Comparison of ENCODE assay signal across 20 mouse cellular contexts in genomic region chr4:56941481-56941880, GRCm38 (mm10). TPM values are rescaled to one million over a fixed set of nuclear protein-coding genes. Genes with fewer than 3 reads are reported as not detected.
DNase-seq lines count a peak whose midpoint lies in the region; ATAC-seq and TF ChIP-seq lines count a peak whose summit lies in the region.
"Had no signal": no experiment of that assay in that cellular context is flagged by ENCODE, and none has a peak within 500 bp of the region (broad histone marks: within the 10 kb centered on the region; RNA-seq: fewer than 3 reads in every experiment).

No protein-coding gene starts in this region.

- DNase-seq in frontal cortex, postnatal 36 days (ENCODE audit: low spot score in 2 of 2): no peak
- DNase-seq in heart, adult 2 months: no peak
- DNase-seq in heart, embryonic 10.5 days (ENCODE audit: low spot score): no peak
- DNase-seq in heart, postnatal 14 days: no peak
- no peak for DNase-seq in spleen, postnatal 36 days (ENCODE audit: low spot score in 2 of 2)
- DNase-seq: adrenal gland, adult 2 months; adrenal gland, postnatal 10 days; adrenal gland, postnatal 25 days; cerebellum, adult 11-12 months; cerebellum, adult 2 months; cerebellum, adult 9-10 months; cerebellum, postnatal 10 days; cerebellum, postnatal 25 days; forebrain, postnatal 0 days had no signal

- H3K9ac ChIP-seq in heart, adult 2 months (ENCODE audit: low read depth, low read length): no peak overlapping the region
- no peak overlapping the region for H3K9ac ChIP-seq in heart, embryonic 14.5 days (ENCODE audit: low read length)
- H3K9ac ChIP-seq: embryonic facial prominence, embryonic 12.5 days; forebrain, embryonic 13.5 days; forebrain, postnatal 0 days had no signal

- no peaks in the 10 kb centered on the region for H3K27me3 ChIP-seq in heart, adult 2 months (ENCODE audit: control insufficient read depth, insufficient read depth, low read length)
- no peaks in the 10 kb centered on the region for H3K27me3 ChIP-seq in heart, embryonic 10.5 days (ENCODE audit: insufficient read depth, poor library complexity, severe bottlenecking)
- H3K27me3 ChIP-seq in heart, embryonic 14.5 days (ENCODE audit: control insufficient read depth, insufficient read depth, low read length): no peaks in the 10 kb centered on the region
- H3K27me3 ChIP-seq: embryonic facial prominence, embryonic 12.5 days; forebrain, embryonic 13.5 days had no signal

- peaks cover 8% of the 10 kb centered on the region for H3K79me2 ChIP-seq in heart, adult 2 months (replicated peaks; ENCODE audit: control insufficient read depth, insufficient read depth, low read length)

- peaks cover 30% of the 10 kb centered on the region for H3K4me1 ChIP-seq in heart, adult 2 months (ENCODE audit: control insufficient read depth, insufficient read depth, low read length)
- peaks cover 79% of the 10 kb centered on the region for H3K4me1 ChIP-seq in heart, embryonic 10.5 days
- peaks cover 42 to 81% of the 10 kb centered on the region in 2 experiments for H3K4me1 ChIP-seq in heart, embryonic 14.5 days (ENCODE audit: control insufficient read depth in 2 of 2, insufficient read depth in 2 of 2, low read length in 2 of 2)

- peak overlapping the region; percentile 56; the same call in 1 of the 2 replicates for H3K4me2 ChIP-seq in heart, embryonic 14.5 days (ENCODE audit: low read length)
- H3K4me2 ChIP-seq: embryonic facial prominence, embryonic 12.5 days; forebrain, embryonic 13.5 days had no signal

- 72% methylated on average over 4 of the region's 4 CpGs for WGBS in heart, adult 2 months
- 82% methylated on average over 4 of the region's 4 CpGs for WGBS in heart, embryonic 10.5 days
- WGBS in heart, embryonic 14.5 days: 71% methylated on average over 4 of the region's 4 CpGs

- H3K4me3 ChIP-seq in heart, adult 2 months: no peak overlapping the region
- no peak overlapping the region for H3K4me3 ChIP-seq in heart, embryonic 10.5 days
- no peak overlapping the region for H3K4me3 ChIP-seq in heart, embryonic 14.5 days (ENCODE audit: control insufficient read depth in 1 of 2, insufficient read depth in 1 of 2, low read depth in 1 of 2, low read length in 2 of 2)
- H3K4me3 ChIP-seq: embryonic facial prominence, embryonic 10.5 days; embryonic facial prominence, embryonic 12.5 days; forebrain, embryonic 13.5 days had no signal

- intact Hi-C loops in heart, adult 2 months (cut with DNase I): no loop called here
- intact Hi-C loops in heart, postnatal 14 days (cut with DNase I): no loop called here

- H3K9me3 ChIP-seq in heart, embryonic 10.5 days: no peaks in the 10 kb centered on the region
- no peaks in the 10 kb centered on the region for H3K9me3 ChIP-seq in heart, embryonic 14.5 days (ENCODE audit: control insufficient read depth, low read length)
- H3K9me3 ChIP-seq: embryonic facial prominence, embryonic 10.5 days; embryonic facial prominence, embryonic 12.5 days; forebrain, embryonic 13.5 days had no signal

- ATAC-seq in frontal cortex, adult (ENCODE audit: low TSS enrichment): peak; percentile 43
- ATAC-seq in heart, embryonic 14.5 days (ENCODE audit: insufficient number of reproducible peaks, insufficient read depth, low FRiP score, low read depth): no peak
- ATAC-seq: forebrain, embryonic 13.5 days; forebrain, postnatal 0 days had no signal

- TF ChIP-seq EP300 in heart, adult 2 months (IDR thresholded peaks at IDR 0.05; ENCODE audit: insufficient read depth, low read depth, low read length): no peak

- H3K36me3 ChIP-seq in heart, adult 2 months (ENCODE audit: control insufficient read depth, insufficient read depth, low read length): peaks cover 47% of the 10 kb centered on the region
- H3K36me3 ChIP-seq in heart, embryonic 10.5 days: 0 out of 2 replicates have a peak, but pooled peaks cover 3% of the 10 kb centered on the region
- peaks cover 5% of the 10 kb centered on the region; the same call in 1 of the 2 replicates for H3K36me3 ChIP-seq in heart, embryonic 14.5 days (ENCODE audit: control insufficient read depth, insufficient read depth, low read length)
- H3K36me3 ChIP-seq: embryonic facial prominence, embryonic 12.5 days had no signal

- TF ChIP-seq CTCF in heart, adult 2 months (IDR thresholded peaks at IDR 0.05): no peak

- H3K27ac ChIP-seq in heart, adult 2 months: peak overlapping the region; percentile 2
- no peak overlapping the region for H3K27ac ChIP-seq in heart, embryonic 10.5 days
- no peak overlapping the region for H3K27ac ChIP-seq in heart, embryonic 14.5 days (replicated peaks in 1 of 2; ENCODE audit: control insufficient read depth in 1 of 2, insufficient read depth in 1 of 2, low read depth in 2 of 2, low read length in 2 of 2)
- H3K27ac ChIP-seq: embryonic facial prominence, embryonic 10.5 days; embryonic facial prominence, embryonic 12.5 days; forebrain, embryonic 13.5 days had no signal

- TF ChIP-seq POLR2A in heart, adult 2 months (IDR thresholded peaks at IDR 0.05; ENCODE audit: insufficient read depth, low read depth, low read length): no peak

RNA-seq across cellular contexts. Expression of gene Tmem245, which starts 5.8 kb away (rescaled TPM):
- 10 to 100 TPM; 66.3 to 77.3 TPM for total RNA-seq in heart, adult 2 months (2021)
- polyA plus RNA-seq in heart, adult 2 months (2012; rRNA removed): 24.0 and 42.0 TPM in 2 replicates
- 14.0 and 23.1 TPM in 2 replicates for polyA plus RNA-seq in heart, embryonic 10.5 days (2016; fragmentation: Nextera tagmentation; extraction: Ambion mirVana)
- 21.6 and 22.7 TPM in 2 replicates for polyA plus RNA-seq in heart, embryonic 14.5 days (2014; fragmentation: Nextera tagmentation; extraction: Ambion mirVana)
- total RNA-seq in heart, postnatal 14 days (2021): 10 to 100 TPM; 53.1 to 58.3 TPM

RNA-seq across cellular contexts. Expression of gene Frrs1l, which starts 48.7 kb away (rescaled TPM):
- under 1 TPM; 0.03 to 0.05 TPM for total RNA-seq in heart, adult 2 months (2021)
- polyA plus RNA-seq in heart, adult 2 months (2012; rRNA removed): 0.06 and 0.09 TPM in 2 replicates
- polyA plus RNA-seq in heart, embryonic 10.5 days (2016; fragmentation: Nextera tagmentation; extraction: Ambion mirVana): 0.11 and 0.17 TPM in 2 replicates
- polyA plus RNA-seq in heart, embryonic 14.5 days (2014; fragmentation: Nextera tagmentation; extraction: Ambion mirVana): 0.12 and 0.23 TPM in 2 replicates
- under 1 TPM; 0.07 TPM for total RNA-seq in heart, postnatal 14 days (2021)
- total RNA-seq: MEL had no signal
